Mouse (Mus musculus): ENCODE measurements at regions not wholly inside any gene's neighbourhood (a gene's known extent, or its start where the extent isn't known, plus 50 kb on each side); places are given as distances from the start of the nearest gene placed in this dataset.

DNA sequence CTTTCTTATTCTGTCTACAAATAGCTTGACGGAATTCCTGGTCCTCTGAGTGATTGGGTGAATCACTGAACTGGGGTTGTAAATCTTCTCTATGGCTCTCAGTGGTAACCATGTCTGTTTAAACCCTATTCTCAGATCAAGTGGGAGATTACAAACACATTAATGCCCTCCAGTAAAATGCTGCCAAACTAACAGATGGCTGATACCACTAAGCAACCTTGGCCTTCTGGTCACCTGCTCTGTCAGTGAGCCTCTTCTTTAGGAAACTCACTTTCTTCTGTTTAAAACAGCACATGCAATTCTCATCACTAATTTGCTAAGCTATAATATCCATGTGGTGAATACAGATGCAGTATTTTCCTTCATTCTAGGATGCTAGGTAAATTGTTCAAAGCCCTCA, 210.9 kb upstream of the Tenm2 start:
- ATAC-seq = no peak
- Histone ChIP-seq H3K9me3 (ENCODE audit: control insufficient read depth, low read length) (no peaks in the 10 kb centered on the region), H3K4me1 (ENCODE audit: control insufficient read depth, insufficient read depth, low read length) (no peaks in the 10 kb centered on the region), H3K27me3 (replicated peaks; ENCODE audit: control insufficient read depth, insufficient read depth, low read length) (no peaks in the 10 kb centered on the region), H3K4me2 (ENCODE audit: low read depth, low read length) (no peak overlapping the region), H3K9ac (ENCODE audit: low read depth, low read length) (no peak overlapping the region), H3K4me3 (ENCODE audit: low read length) (no peak overlapping the region), H3K27ac (ENCODE audit: low read length) (no peak overlapping the region), H3K36me3 (ENCODE audit: control insufficient read depth, insufficient read depth, low read length) (no peaks in the 10 kb centered on the region)
- WGBS = 72% methylated on average over 1 of the region's 1 CpGs

DNA sequence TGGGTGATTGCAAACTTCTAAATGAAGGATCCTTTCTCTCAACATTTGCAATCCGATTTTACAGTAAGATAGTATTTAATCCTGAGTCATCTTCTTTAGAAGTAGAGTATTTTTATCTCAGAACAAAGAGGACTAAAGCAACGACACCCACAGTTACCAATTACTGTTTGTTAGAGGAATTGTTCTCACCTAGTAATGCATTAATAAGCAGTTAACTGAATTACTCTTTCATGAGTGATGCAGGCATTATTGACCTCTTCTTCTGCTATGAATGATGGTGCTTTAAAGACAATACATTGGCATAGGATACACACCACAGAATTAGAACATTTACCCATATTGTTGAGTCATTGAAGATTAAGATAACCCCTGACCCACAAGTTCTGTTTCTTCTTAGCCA, 207.0 kb upstream of the Tenm2 start:
- no peaks in the 10 kb centered on the region for H3K36me3 ChIP-seq (ENCODE audit: control insufficient read depth, insufficient read depth, low read length)
- no peak overlapping the region for H3K4me3 ChIP-seq (ENCODE audit: low read length)
- H3K27ac ChIP-seq (ENCODE audit: low read length) = no peak overlapping the region
- ATAC-seq = no peak
- H3K27me3 ChIP-seq (replicated peaks; ENCODE audit: control insufficient read depth, insufficient read depth, low read length) = no peaks in the 10 kb centered on the region
- H3K9ac ChIP-seq (ENCODE audit: low read depth, low read length) = no peak overlapping the region
- H3K4me2 ChIP-seq (ENCODE audit: low read depth, low read length) = no peak overlapping the region
- H3K9me3 ChIP-seq (ENCODE audit: control insufficient read depth, low read length) = no peaks in the 10 kb centered on the region
- WGBS = 65% methylated on average over 2 of the region's 2 CpGs
- H3K4me1 ChIP-seq (ENCODE audit: control insufficient read depth, insufficient read depth, low read length) = no peaks in the 10 kb centered on the region

DNA sequence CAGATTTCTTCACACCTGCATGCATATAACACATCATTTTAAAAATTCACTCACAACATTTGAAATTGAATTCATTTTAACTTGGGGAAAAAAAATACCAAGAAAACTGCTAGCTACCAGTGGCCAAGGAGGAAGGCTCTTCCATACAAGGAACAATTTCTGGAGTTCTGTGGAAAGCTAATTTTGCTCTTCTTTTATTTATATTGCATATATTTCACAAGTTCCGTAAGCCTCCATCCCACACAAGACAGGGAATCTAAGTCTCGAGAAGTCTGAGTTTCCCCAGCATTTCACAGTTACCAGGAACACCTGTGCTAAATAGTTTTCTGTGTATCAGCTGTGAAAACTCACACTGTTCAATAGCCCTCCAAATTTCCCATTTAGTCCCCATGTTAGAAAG, 198.8 kb upstream of the Tenm2 start:
- Histone ChIP-seq H3K27me3 (replicated peaks; ENCODE audit: control insufficient read depth, insufficient read depth, low read length) (no peaks in the 10 kb centered on the region), H3K4me3 (ENCODE audit: low read length) (no peak overlapping the region), H3K36me3 (ENCODE audit: control insufficient read depth, insufficient read depth, low read length) (no peaks in the 10 kb centered on the region), H3K27ac (ENCODE audit: low read length) (no peak overlapping the region), H3K4me2 (ENCODE audit: low read depth, low read length) (no peak overlapping the region), H3K9me3 (ENCODE audit: control insufficient read depth, low read length) (no peaks in the 10 kb centered on the region), H3K9ac (ENCODE audit: low read depth, low read length) (no peak overlapping the region), H3K4me1 (ENCODE audit: control insufficient read depth, insufficient read depth, low read length) (no peaks in the 10 kb centered on the region)
- WGBS = 83% methylated on average over 2 of the region's 2 CpGs
- ATAC-seq = no peak

DNA sequence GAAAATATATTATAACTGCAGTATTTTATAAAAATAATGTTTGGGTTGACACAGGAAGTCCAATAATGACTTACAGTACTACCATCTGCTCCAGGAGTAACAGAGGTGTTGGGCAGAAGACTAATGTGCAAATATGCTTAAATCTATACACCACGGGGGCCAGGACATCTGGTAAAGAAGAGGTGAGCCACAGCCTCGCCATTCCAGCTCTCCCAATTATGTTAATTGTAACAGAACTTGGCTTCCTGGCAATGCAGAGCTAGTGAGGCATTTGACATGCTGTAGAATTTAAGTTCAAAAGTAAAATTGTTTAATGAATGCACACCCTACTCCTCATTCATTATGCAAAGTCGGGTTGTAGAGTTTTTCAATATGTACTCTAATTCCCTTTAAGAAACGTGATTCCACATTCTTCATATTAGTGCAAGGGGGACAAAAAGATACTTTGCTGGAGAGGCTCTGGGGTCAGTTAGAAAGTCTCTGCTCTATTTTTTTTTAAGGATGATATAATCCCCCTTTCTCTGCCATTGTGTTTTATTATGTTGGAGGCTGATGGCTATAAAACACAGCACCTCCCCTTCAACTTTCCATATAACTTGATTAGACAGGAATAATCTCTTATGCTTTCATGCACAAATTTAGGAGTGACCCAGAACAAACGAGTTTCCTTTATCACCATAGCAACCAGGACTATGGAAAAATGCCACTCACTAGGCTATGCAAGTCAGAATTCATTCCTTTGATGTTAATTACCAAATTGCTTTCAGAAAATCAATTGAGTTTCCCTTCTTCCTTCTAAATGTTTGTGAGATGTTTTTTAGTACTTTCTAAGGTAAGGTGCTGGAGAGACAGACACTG, 188.8 kb upstream of the Tenm2 start:
- no peak for ATAC-seq
- no peak overlapping the region for H3K9ac ChIP-seq (ENCODE audit: low read depth, low read length)
- no peaks in the 10 kb centered on the region for H3K27me3 ChIP-seq (replicated peaks; ENCODE audit: control insufficient read depth, insufficient read depth, low read length)
- no peak overlapping the region for H3K4me3 ChIP-seq (ENCODE audit: low read length)
- no peak overlapping the region for H3K4me2 ChIP-seq (ENCODE audit: low read depth, low read length)
- 59% methylated on average over 5 of the region's 5 CpGs for WGBS
- H3K27ac ChIP-seq (ENCODE audit: low read length) = no peak overlapping the region
- H3K9me3 ChIP-seq (ENCODE audit: control insufficient read depth, low read length) = no peaks in the 10 kb centered on the region
- H3K4me1 ChIP-seq (ENCODE audit: control insufficient read depth, insufficient read depth, low read length) = no peaks in the 10 kb centered on the region
- H3K36me3 ChIP-seq (ENCODE audit: control insufficient read depth, insufficient read depth, low read length) = no peaks in the 10 kb centered on the region

DNA sequence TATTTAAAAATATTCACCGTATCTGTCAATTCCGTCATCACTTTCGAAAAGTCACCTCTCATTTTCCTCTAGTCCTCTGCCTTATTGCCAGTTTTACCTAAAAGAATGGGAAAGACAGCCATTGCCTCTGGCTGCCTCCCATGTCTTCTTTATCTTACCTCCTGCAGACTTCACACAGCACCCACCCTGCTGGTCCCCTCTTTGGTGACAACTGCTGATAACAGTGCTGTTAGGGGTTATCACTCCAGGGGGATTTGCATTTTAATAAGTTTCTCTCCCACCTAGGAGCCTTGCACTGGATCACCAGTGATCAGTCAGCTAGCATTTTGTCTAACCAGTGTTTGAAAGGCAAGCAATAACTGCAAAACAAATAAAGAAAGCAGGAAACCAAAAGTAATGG, 177.1 kb upstream of the Tenm2 start:
- no peak for ATAC-seq
- Histone ChIP-seq H3K4me3 (ENCODE audit: low read length) (no peak overlapping the region), H3K9me3 (ENCODE audit: control insufficient read depth, low read length) (no peaks in the 10 kb centered on the region), H3K27ac (ENCODE audit: low read length) (no peak overlapping the region), H3K4me1 (ENCODE audit: control insufficient read depth, insufficient read depth, low read length) (no peaks in the 10 kb centered on the region), H3K9ac (ENCODE audit: low read depth, low read length) (no peak overlapping the region), H3K4me2 (ENCODE audit: low read depth, low read length) (no peak overlapping the region), H3K27me3 (replicated peaks; ENCODE audit: control insufficient read depth, insufficient read depth, low read length) (no peaks in the 10 kb centered on the region), H3K36me3 (ENCODE audit: control insufficient read depth, insufficient read depth, low read length) (no peaks in the 10 kb centered on the region)
- WGBS = 68% methylated on average over 3 of the region's 3 CpGs

DNA sequence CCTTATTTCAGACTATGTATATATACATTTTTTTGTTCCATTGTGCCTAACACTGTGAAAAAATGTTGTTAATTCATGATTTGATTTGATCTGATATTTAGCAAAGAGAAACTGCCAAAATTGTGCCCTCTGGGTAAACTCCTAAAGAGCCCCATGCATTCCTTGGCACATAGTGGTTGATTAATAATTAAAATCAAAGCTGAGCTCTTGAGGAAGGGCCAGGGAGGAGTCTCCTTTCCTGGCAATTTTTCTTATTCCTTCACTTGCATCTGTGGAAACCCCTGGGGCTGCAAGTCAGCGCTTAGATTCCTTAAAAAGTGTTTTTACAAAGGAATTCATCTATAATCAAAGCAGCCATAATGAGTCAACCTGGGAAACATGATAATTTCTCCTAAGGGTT, 132.2 kb upstream of the Tenm2 start:
- H3K27me3 ChIP-seq (replicated peaks; ENCODE audit: control insufficient read depth, insufficient read depth, low read length) = no peaks in the 10 kb centered on the region
- no peak overlapping the region for H3K27ac ChIP-seq (ENCODE audit: low read length)
- no peaks in the 10 kb centered on the region for H3K36me3 ChIP-seq (ENCODE audit: control insufficient read depth, insufficient read depth, low read length)
- no peaks in the 10 kb centered on the region for H3K4me1 ChIP-seq (ENCODE audit: control insufficient read depth, insufficient read depth, low read length)
- H3K4me2 ChIP-seq (ENCODE audit: low read depth, low read length) = no peak overlapping the region
- no peak for ATAC-seq
- no peak overlapping the region for H3K9ac ChIP-seq (ENCODE audit: low read depth, low read length)
- 67% methylated on average over 1 of the region's 1 CpGs for WGBS
- no peaks in the 10 kb centered on the region for H3K9me3 ChIP-seq (ENCODE audit: control insufficient read depth, low read length)
- no peak overlapping the region for H3K4me3 ChIP-seq (ENCODE audit: low read length)

DNA sequence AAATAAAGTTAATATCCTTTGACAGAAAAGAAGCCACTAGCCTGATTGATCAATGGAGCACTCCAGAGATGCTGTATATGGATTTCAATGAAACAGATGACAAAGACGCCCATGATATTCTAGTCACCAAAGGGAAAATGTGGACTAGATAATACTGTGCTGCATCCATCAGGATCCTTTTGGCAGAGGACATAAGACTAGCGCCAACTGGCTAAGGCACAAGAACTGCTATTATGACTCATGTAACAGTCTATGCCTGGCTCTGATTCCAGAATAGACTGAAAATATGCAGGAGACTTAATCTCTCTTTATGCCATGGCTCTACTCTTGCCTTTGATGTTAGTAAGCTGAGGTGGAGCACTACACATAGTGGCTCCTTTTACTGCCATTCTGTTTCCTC, 128.7 kb upstream of the Tenm2 start:
- Histone ChIP-seq H3K4me1 (ENCODE audit: control insufficient read depth, insufficient read depth, low read length) (no peaks in the 10 kb centered on the region), H3K9me3 (ENCODE audit: control insufficient read depth, low read length) (no peaks in the 10 kb centered on the region), H3K4me3 (ENCODE audit: low read length) (no peak overlapping the region), H3K27me3 (replicated peaks; ENCODE audit: control insufficient read depth, insufficient read depth, low read length) (no peaks in the 10 kb centered on the region), H3K9ac (ENCODE audit: low read depth, low read length) (no peak overlapping the region), H3K4me2 (ENCODE audit: low read depth, low read length) (no peak overlapping the region), H3K27ac (ENCODE audit: low read length) (no peak overlapping the region), H3K36me3 (ENCODE audit: control insufficient read depth, insufficient read depth, low read length) (no peaks in the 10 kb centered on the region)
- 94% methylated on average over 2 of the region's 2 CpGs for WGBS
- ATAC-seq = no peak

DNA sequence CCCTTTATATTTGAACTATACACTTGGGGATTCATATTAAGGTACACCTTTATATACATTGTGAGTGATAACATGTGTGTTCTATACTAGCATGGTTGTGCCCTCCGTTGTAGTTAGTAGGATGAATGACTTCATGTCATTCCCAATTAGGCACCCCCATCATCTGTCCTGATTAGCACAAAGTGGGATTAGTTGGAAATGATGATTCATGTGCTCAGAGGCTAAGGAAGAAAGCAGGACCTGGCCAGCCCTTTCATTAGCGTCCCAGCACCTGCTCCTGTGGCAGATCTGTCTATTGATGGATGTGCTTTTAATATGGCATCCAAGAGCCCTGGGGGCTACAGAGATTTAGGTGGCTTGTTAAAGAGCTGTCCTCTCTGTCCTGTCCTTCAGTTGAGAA, 119.3 kb upstream of the Tenm2 start:
- Histone ChIP-seq H3K4me1 (ENCODE audit: control insufficient read depth, insufficient read depth, low read length) (no peaks in the 10 kb centered on the region), H3K9me3 (ENCODE audit: control insufficient read depth, low read length) (no peaks in the 10 kb centered on the region), H3K27ac (ENCODE audit: low read length) (no peak overlapping the region), H3K27me3 (replicated peaks; ENCODE audit: control insufficient read depth, insufficient read depth, low read length) (no peaks in the 10 kb centered on the region), H3K36me3 (ENCODE audit: control insufficient read depth, insufficient read depth, low read length) (no peaks in the 10 kb centered on the region), H3K4me2 (ENCODE audit: low read depth, low read length) (no peak overlapping the region), H3K9ac (ENCODE audit: low read depth, low read length) (no peak overlapping the region), H3K4me3 (ENCODE audit: low read length) (no peak overlapping the region)
- no peak for ATAC-seq
- WGBS = 73% methylated on average over 2 of the region's 2 CpGs

DNA sequence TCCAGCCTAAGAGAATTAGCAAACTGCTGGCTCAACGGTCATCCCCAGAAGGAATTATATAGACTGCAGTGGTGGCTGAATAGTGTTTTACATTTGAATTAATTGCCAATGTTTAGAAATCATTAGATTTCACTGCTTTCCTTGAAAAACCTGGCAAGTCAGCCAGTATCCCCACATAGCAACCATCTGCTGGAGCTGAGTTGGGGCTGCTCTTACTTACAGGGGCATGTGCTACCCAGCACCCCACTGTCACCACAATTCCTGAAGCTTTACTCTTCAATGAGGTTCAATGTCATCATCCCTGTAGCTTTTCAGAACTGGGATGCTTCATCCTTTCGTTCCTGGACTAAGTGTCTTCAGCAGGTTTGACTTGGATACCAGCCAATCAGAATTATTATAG, 73.9 kb upstream of the Tenm2 start:
- 86% methylated on average over 2 of the region's 2 CpGs for WGBS
- no peak for ATAC-seq
- no peak overlapping the region for H3K27ac ChIP-seq (ENCODE audit: low read length)

DNA sequence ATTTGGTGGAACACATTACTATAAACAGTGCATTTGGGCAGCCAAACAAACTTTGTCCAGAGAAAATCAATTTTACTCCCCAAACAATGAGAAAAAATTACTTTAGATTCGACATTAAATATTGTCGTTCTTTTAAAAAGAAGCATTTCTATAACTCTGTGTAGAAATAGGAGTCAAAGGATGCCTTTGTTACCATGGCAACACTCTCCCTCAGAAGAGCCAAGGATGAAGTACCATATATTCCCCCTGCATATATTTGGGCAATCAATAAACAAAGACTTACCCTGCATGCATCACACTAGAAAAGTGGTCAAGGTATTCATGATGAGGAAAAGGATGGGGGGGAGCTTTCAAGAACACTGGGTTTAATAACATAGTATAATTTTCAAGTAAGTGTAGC, 70.9 kb upstream of the Tenm2 start:
- no peak overlapping the region for H3K4me2 ChIP-seq (ENCODE audit: low read depth, low read length)
- H3K9me3 ChIP-seq (ENCODE audit: control insufficient read depth, low read length) = no peaks in the 10 kb centered on the region
- H3K36me3 ChIP-seq (ENCODE audit: control insufficient read depth, insufficient read depth, low read length) = no peaks in the 10 kb centered on the region
- H3K4me3 ChIP-seq (ENCODE audit: low read length) = no peak overlapping the region
- H3K27ac ChIP-seq (ENCODE audit: low read length) = no peak overlapping the region
- H3K9ac ChIP-seq (ENCODE audit: low read depth, low read length) = no peak overlapping the region
- no peak for ATAC-seq
- WGBS = 82% methylated on average over 2 of the region's 2 CpGs
- H3K4me1 ChIP-seq (ENCODE audit: control insufficient read depth, insufficient read depth, low read length) = no peaks in the 10 kb centered on the region
- no peaks in the 10 kb centered on the region for H3K27me3 ChIP-seq (replicated peaks; ENCODE audit: control insufficient read depth, insufficient read depth, low read length)

More for the DNA sequence above, 73.9 kb upstream of the Tenm2 start:
- Histone ChIP-seq H3K4me3 (ENCODE audit: low read length) (no peak overlapping the region), H3K4me2 (ENCODE audit: low read depth, low read length) (no peak overlapping the region), H3K9ac (ENCODE audit: low read depth, low read length) (no peak overlapping the region), H3K9me3 (ENCODE audit: control insufficient read depth, low read length) (no peaks in the 10 kb centered on the region), H3K27me3 (replicated peaks; ENCODE audit: control insufficient read depth, insufficient read depth, low read length) (no peaks in the 10 kb centered on the region), H3K36me3 (ENCODE audit: control insufficient read depth, insufficient read depth, low read length) (no peaks in the 10 kb centered on the region), H3K4me1 (ENCODE audit: control insufficient read depth, insufficient read depth, low read length) (no peaks in the 10 kb centered on the region)

Data from intestine, embryonic 16.5 days (tissue).